Mouse (Mus musculus) hindbrain, embryonic 11.5 days (tissue): ENCODE measurements around the gene Lrig2. TPM values are rescaled to one million over a fixed set of nuclear protein-coding genes. Genes with fewer than 3 reads are reported as not detected.

ENCODE experiments used
- ATAC-seq: fragments of 200-750 bp; cut with Nextera tagmentation; 2 replicates; pipeline ENCODE4 v1.8.0; 2017; ENCODE audit warnings: mild to moderate bottlenecking, moderate TSS enrichment, moderate library complexity; ENCODE audit not compliant: low FRiP score
- DNase-seq: peaks from one replicate; pipeline ENCODE4 v3.0.0-alpha.2; 2015; ENCODE audit warnings: low spot score
- H3K27ac ChIP-seq: fragments of 300-500 bp; sonication (generic); 2 replicates; pipeline ENCODE4 v1.5.1; 2014; ENCODE audit warnings: mild to moderate bottlenecking, low read depth, low read length
- H3K27me3 ChIP-seq: fragments of 300-500 bp; sonication (generic); 2 replicates; pipeline ENCODE4 v1.6.1; 2014; ENCODE audit warnings: mild to moderate bottlenecking, low read length, moderate library complexity, mixed read lengths; ENCODE audit not compliant: control insufficient read depth, insufficient read depth
- H3K36me3 ChIP-seq: fragments of 300-500 bp; sonication (generic); 2 replicates; pipeline ENCODE4 v1.6.1; 2014; ENCODE audit warnings: mild to moderate bottlenecking, low read length, moderate library complexity, mixed read lengths; ENCODE audit not compliant: control insufficient read depth, insufficient read depth
- H3K4me1 ChIP-seq: fragments of 300-500 bp; sonication (generic); replicated peaks from 2 replicates; pipeline ENCODE4 v1.6.1; 2014; ENCODE audit warnings: low read length, mixed read lengths; ENCODE audit not compliant: control insufficient read depth, insufficient read depth
- H3K4me2 ChIP-seq: fragments of 300-500 bp; sonication (generic); replicated peaks from 2 replicates; pipeline ENCODE4 v1.6.1; 2014; ENCODE audit warnings: mild to moderate bottlenecking, low read depth, low read length
- H3K4me3 ChIP-seq: fragments of 300-500 bp; sonication (generic); 2 replicates; pipeline ENCODE4 v1.5.1; 2014; ENCODE audit warnings: low read depth, low read length
- H3K9ac ChIP-seq: fragments of 300-500 bp; sonication (generic); 2 replicates; pipeline ENCODE4 v1.6.1; 2014; ENCODE audit warnings: low read depth, low read length
- H3K9me3 ChIP-seq: fragments of 300-500 bp; sonication (generic); 2 replicates; pipeline ENCODE4 v1.6.1; 2016; ENCODE audit warnings: low read length; ENCODE audit not compliant: control insufficient read depth
- WGBS: fragments of 180-500 bp; shearing (Covaris S2); extraction: QIAGEN DNeasy Blood & Tissue Kit; methylation state at CpG from one replicate; pipeline ENCODE4 v1.1.7; 2014; 5-methylcytosine and 5-hydroxymethylcytosine counted together
- polyA plus RNA-seq: library from polyadenylated mRNA; unstranded; fragments of >200 nt; fragmentation: Nextera tagmentation; extraction: Ambion mirVana; gene quantifications from 2 replicates; pipeline ENCODE4 v1.2.1, GENCODE M21; 2014

Lrig2 gene
- polyA plus RNA-seq, 1 experiment from 2014 or later: 24.8 TPM

GRCm38 (mm10) chr3:104356106-104356505, 155.6 kb downstream of the Lrig2 start:
- no peak overlapping the region for H3K4me3 ChIP-seq

GRCm38 (mm10) chr3:104353884-104354283, 157.8 kb downstream of the Lrig2 start:
- WGBS: 56% methylated on average over 3 of the region's 3 CpGs
- H3K36me3 ChIP-seq: no peaks in the 10 kb centered on the region
- no peak overlapping the region for H3K4me2 ChIP-seq
- H3K9me3 ChIP-seq: no peaks in the 10 kb centered on the region
- H3K9ac ChIP-seq: no peak overlapping the region
- H3K27ac ChIP-seq: no peak overlapping the region
- no peaks in the 10 kb centered on the region; the same call in 1 of the 2 replicates for H3K27me3 ChIP-seq
- no peaks in the 10 kb centered on the region for H3K4me1 ChIP-seq
- DNase-seq: no peak
- ATAC-seq: no peak
- H3K4me3 ChIP-seq: no peak overlapping the region

More at GRCm38 (mm10) chr3:104356106-104356505, 155.6 kb downstream of the Lrig2 start:
- no peaks in the 10 kb centered on the region for H3K36me3 ChIP-seq
- DNase-seq: no peak
- no peak for ATAC-seq
- WGBS: 91% methylated on average over 5 of the region's 5 CpGs
- H3K27ac ChIP-seq: no peak overlapping the region
- no peaks in the 10 kb centered on the region for H3K27me3 ChIP-seq
- H3K9me3 ChIP-seq: no peaks in the 10 kb centered on the region
- no peaks in the 10 kb centered on the region for H3K4me1 ChIP-seq
- H3K9ac ChIP-seq: no peak overlapping the region
- H3K4me2 ChIP-seq: no peak overlapping the region

- Histone ChIP-seq H3K27ac (no peak overlapping the region), H3K9me3 (no peaks in the 10 kb centered on the region), H3K4me3 (no peak overlapping the region), H3K9ac (no peak overlapping the region), H3K27me3 (no peaks in the 10 kb centered on the region; the same call in 1 of the 2 replicates), H3K4me1 (no peaks in the 10 kb centered on the region), H3K4me2 (no peak overlapping the region), H3K36me3 (no peaks in the 10 kb centered on the region)
- WGBS: 39% methylated on average over 7 of the region's 7 CpGs
- DNase-seq (no peak), ATAC-seq (no peak)
These were observed 159.2 kb downstream of the Lrig2 start for GRCm38 (mm10) chr3:104352358-104353060.

- DNase-seq (no peak), ATAC-seq (no peak)
- Histone ChIP-seq H3K27me3 (no peaks in the 10 kb centered on the region; the same call in 1 of the 2 replicates), H3K9me3 (no peaks in the 10 kb centered on the region), H3K36me3 (no peaks in the 10 kb centered on the region), H3K4me2 (no peak overlapping the region), H3K4me3 (no peak overlapping the region), H3K9ac (no peak overlapping the region), H3K27ac (no peak overlapping the region), H3K4me1 (no peaks in the 10 kb centered on the region)
- WGBS: 82% methylated on average over 2 of the region's 2 CpGs
These were observed 161.3 kb downstream of the Lrig2 start for GRCm38 (mm10) chr3:104350253-104350945.

GRCm38 (mm10) chr3:104349847-104350228, 161.9 kb downstream of the Lrig2 start:
- Histone ChIP-seq H3K4me2 (no peak overlapping the region), H3K36me3 (no peaks in the 10 kb centered on the region), H3K9ac (no peak overlapping the region), H3K27ac (no peak overlapping the region), H3K4me1 (no peaks in the 10 kb centered on the region), H3K9me3 (no peaks in the 10 kb centered on the region), H3K27me3 (no peaks in the 10 kb centered on the region; the same call in 1 of the 2 replicates), H3K4me3 (no peak overlapping the region)
- no peak for ATAC-seq
- 86% methylated on average over 2 of the region's 2 CpGs for WGBS
- no peak for DNase-seq

- WGBS: 39% methylated on average over 8 of the region's 8 CpGs
- Histone ChIP-seq H3K27me3 (no peaks in the 10 kb centered on the region; the same call in 1 of the 2 replicates), H3K4me2 (no peak overlapping the region), H3K4me3 (no peak overlapping the region), H3K9me3 (no peaks in the 10 kb centered on the region), H3K27ac (no peak overlapping the region), H3K4me1 (no peaks in the 10 kb centered on the region), H3K36me3 (no peaks in the 10 kb centered on the region), H3K9ac (no peak overlapping the region)
- ATAC-seq (no peak), DNase-seq (peak; percentile 44)
These were observed 162.4 kb downstream of the Lrig2 start for GRCm38 (mm10) chr3:104349203-104349846.

Other genes with a start within 250 kb of the Lrig2 start
- gene Slc16a1, start 126.8 kb upstream of the Lrig2 start, polyA plus RNA-seq: 31.7 and 33.4 TPM in 2 replicates